Mouse (Mus musculus) layer of hippocampus, adult 18-20 months (tissue): Measurements from ENCODE around the gene Cd274. TPM values are rescaled to one million over a fixed set of nuclear protein-coding genes. Genes with fewer than 3 reads are reported as not detected.

ENCODE experiments used
- DNase-seq, 2 experiments: peaks; one replicate each; pipeline ENCODE4 v3.0.0; 2022; ENCODE audit warnings: low spot score in 2 of 2
- total RNA-seq, 2 experiments: library from RNA; stranded (reverse); gene quantifications; 2 replicates each; pipeline ENCODE4 v1.2.3; 2021

Cd274 gene
- total RNA-seq, 2 experiments from 2014 or later: 1.2 TPM

DNA sequence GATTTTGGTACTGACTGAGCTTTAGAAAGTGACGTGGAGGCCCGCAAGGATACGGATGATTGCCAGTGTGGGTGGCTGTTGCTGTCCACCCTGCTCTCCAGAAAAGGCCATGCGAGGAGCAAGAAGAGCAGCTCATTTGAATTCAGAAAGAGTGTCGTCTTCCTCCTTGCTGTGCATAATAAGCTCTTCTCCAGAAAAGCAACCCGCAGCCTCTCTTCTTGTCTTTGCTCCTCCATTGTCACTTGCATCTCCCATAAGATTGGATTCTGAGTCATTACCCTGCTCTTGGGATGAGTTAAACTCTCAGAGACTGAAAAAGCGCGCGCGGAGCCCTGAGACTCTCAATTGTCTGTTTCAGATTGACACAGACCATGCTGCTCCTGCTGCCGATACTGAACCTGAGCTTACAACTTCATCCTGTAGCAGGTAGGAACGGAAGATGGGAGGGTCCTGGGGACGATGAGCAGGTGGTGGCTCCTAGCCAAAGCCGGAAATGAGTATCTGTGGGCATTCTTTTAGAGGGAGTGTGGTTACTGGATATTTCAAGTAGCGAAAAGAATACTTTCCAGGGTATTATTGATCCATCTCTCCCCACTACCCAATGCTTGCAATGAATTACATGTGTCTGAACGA is 54.9 kb downstream of the Cd274 start:
- no peak for DNase-seq

DNA sequence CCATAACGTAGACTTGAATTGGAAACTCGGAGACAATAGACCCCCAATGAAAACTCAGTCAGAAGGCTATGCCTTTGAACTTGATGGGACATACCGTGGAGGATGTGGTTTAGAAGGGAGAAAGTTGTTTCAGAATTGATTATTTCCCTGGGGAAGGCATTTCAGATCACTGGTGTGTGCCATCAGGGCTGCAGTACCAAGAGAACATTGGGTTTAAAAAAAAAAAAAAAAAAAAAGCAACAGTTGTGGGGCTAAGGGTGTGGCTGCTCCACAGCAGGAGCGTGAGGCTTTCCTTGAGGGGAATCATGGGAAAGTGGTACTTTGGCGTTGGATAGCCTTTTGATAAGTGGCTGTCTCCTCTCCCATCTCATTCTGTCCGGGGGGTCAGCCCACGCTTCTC is 55.5 kb downstream of the Cd274 start:
- no peak for DNase-seq

DNA sequence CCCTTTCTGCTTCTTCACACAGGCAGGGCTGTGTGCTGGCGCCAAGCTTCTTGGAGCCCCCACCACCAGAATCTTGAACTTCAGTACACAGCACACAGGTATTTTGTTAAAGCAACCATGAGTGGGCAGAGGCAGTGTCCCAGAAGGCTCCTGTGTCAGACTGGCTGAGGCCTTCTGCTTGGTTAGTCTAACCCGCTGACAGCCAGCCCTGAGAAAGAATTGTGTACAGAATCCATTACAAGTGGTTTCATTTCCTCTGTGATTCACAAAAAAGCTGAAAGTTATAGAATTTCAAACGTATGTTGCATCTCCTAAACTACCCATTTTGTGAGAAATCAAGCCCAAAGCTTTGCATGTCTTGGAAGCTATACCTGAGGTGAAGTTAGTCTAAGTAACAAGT is 63.3 kb downstream of the Cd274 start:
- no peak for DNase-seq

DNA sequence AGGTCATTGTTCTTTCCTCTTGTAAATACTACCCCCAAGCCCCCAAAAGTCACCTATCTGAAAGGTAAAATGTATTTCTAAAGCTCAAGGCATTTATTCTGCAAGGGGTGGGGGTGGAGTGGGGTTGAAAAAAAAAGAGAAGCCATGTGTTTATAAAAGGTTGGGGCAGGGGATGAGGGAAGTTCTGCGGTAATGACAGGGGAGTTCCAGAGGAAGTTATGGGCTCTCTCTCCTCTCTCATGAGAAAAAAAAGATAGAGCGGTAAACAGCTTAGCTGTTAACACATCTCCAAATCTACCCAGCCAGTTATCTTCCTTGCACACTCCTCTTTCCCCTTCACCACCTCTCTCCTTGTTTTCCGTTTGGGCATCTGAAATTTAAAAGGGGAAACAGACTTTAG is 63.7 kb downstream of the Cd274 start:
- no peak for DNase-seq

DNA sequence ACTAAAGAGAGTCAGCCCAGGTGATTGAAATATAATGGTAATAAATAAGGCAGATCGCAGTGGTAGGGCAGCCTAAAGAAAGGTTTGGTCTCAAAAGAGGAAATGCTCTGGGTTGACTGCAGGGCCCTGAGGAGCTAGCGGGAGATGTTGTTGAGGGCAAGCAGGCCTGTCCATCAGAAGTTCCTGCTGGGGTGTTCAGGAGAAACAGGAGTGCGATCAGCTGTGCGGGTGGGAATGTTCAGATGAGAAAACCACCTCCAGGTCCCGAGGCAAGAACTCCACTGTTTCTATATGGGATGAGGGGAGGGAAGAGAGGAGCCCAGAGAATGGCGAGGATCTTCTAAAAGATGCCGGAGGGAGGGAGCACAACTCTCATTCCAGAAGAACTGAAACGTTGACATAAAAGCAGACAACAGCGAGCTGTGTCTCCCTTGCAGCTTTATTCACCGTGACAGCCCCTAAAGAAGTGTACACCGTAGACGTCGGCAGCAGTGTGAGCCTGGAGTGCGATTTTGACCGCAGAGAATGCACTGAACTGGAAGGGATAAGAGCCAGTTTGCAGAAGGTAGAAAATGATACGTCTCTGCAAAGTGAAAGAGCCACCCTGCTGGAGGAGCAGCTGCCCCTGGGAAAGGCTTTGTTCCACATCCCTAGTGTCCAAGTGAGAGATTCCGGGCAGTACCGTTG is 69.7 kb downstream of the Cd274 start:
- no peak for DNase-seq

Other genes starting within 250 kb of the Cd274 start
- gene Jak2, start 115.6 kb upstream of the Cd274 start, total RNA-seq: 10 to 100 TPM; 27.9 to 31.0 TPM
- under 1 TPM; 0.51 to 0.79 TPM for gene Insl6, start 42.1 kb upstream of the Cd274 start, total RNA-seq
- gene Rln1, start 32.8 kb upstream of the Cd274 start, total RNA-seq: 1 to 10 TPM; 1.3 to 1.7 TPM
- gene Plgrkt, start 65 bp upstream of the Cd274 start, total RNA-seq: 10 to 100 TPM; 25.6 to 27.0 TPM
- gene Pdcd1lg2, start 43.5 kb downstream of the Cd274 start, total RNA-seq: not detected
- gene Ric1, start 154.8 kb downstream of the Cd274 start, total RNA-seq: 10 to 100 TPM; 41.8 to 42.0 TPM